Mouse (Mus musculus) stomach, embryonic 16.5 days (tissue): ENCODE results near the gene Nup210. TPM values are rescaled to one million over a fixed set of nuclear protein-coding genes. Genes with fewer than 3 reads are reported as not detected.
A peak's percentile ranks its signal among the peaks of the same experiment; 100 is the strongest.

Experiments
- ATAC-seq: fragments of 200-750 bp; cut with Nextera tagmentation; 2 replicates; pipeline ENCODE4 v1.8.0; 2017; ENCODE audit warnings: moderate number of reproducible peaks, moderate TSS enrichment; ENCODE audit not compliant: insufficient read depth, low FRiP score
- H3K27ac ChIP-seq: fragments of 300-500 bp; sonication (generic); 2 replicates; pipeline ENCODE4 v1.5.1; 2014; ENCODE audit warnings: low read length
- H3K27me3 ChIP-seq: fragments of 300-500 bp; sonication (generic); 2 replicates; pipeline ENCODE4 v1.6.1; 2014; ENCODE audit warnings: low read length, control low read depth, mixed read lengths; ENCODE audit not compliant: control insufficient read depth, insufficient read depth
- H3K36me3 ChIP-seq: fragments of 300-500 bp; sonication (generic); 2 replicates; pipeline ENCODE4 v1.6.1; 2014; ENCODE audit warnings: low read length; ENCODE audit not compliant: control insufficient read depth, insufficient read depth
- H3K4me1 ChIP-seq: fragments of 300-500 bp; sonication (generic); 2 replicates; pipeline ENCODE4 v1.6.1; 2014; ENCODE audit warnings: low read length, control low read depth, mixed read lengths; ENCODE audit not compliant: control insufficient read depth, insufficient read depth
- H3K4me2 ChIP-seq: fragments of 300-500 bp; sonication (generic); 2 replicates; pipeline ENCODE4 v1.6.1; 2014; ENCODE audit warnings: low read depth, low read length, mixed read lengths
- H3K4me3 ChIP-seq: fragments of 300-500 bp; sonication (generic); replicated peaks from 2 replicates; pipeline ENCODE4 v1.5.1; 2014; ENCODE audit warnings: mild to moderate bottlenecking, low read length
- H3K9ac ChIP-seq: fragments of 300-500 bp; sonication (generic); 2 replicates; pipeline ENCODE4 v1.6.1; 2014; ENCODE audit warnings: low read length
- H3K9me3 ChIP-seq: fragments of 300-500 bp; sonication (generic); replicated peaks from 2 replicates; pipeline ENCODE4 v1.6.1; 2016; ENCODE audit warnings: low read length, control low read depth; ENCODE audit not compliant: control insufficient read depth
- WGBS: fragments of 180-500 bp; shearing (Covaris S2); extraction: QIAGEN DNeasy Blood & Tissue Kit; methylation state at CpG from one replicate; pipeline ENCODE4 v1.1.7; 2014; 5-methylcytosine and 5-hydroxymethylcytosine counted together
- polyA plus RNA-seq: library from polyadenylated mRNA; unstranded; fragments of >200 nt; fragmentation: Nextera tagmentation; extraction: Ambion mirVana; gene quantifications from 2 replicates; pipeline ENCODE4 v1.2.1, GENCODE M21; 2015

Gene Nup210
- polyA plus RNA-seq, 1 experiment from 2014 or later: 12.9 TPM

- H3K4me2 ChIP-seq: peak overlapping the region; percentile 15; the same call in 1 of the 2 replicates
- H3K9ac ChIP-seq: peak overlapping the region; percentile 48
- 77% methylated on average over 9 of the region's 9 CpGs for WGBS
- no peak overlapping the region for H3K4me3 ChIP-seq
- H3K9me3 ChIP-seq: no peaks in the 10 kb centered on the region
- peaks cover 22% of the 10 kb centered on the region for H3K4me1 ChIP-seq
- no peaks in the 10 kb centered on the region for H3K36me3 ChIP-seq
- no peaks in the 10 kb centered on the region for H3K27me3 ChIP-seq
- no peak overlapping the region for H3K27ac ChIP-seq
- no peak for ATAC-seq
These were observed 42.4 kb upstream of the Nup210 start for GRCm38 (mm10) chr6:91159047-91159446.

- Histone ChIP-seq H3K4me3 (peak overlapping the region; percentile 74), H3K4me2 (peak overlapping the region; percentile 80), H3K27me3 (no peaks in the 10 kb centered on the region), H3K9ac (peak overlapping the region; percentile 84), H3K9me3 (no peaks in the 10 kb centered on the region), H3K36me3 (no peaks in the 10 kb centered on the region), H3K4me1 (peaks cover 25% of the 10 kb centered on the region), H3K27ac (peak overlapping the region; percentile 23; the same call in 1 of the 2 replicates)
- WGBS: 29% methylated on average over 6 of the region's 6 CpGs
- ATAC-seq: no peak
These were observed 40.6 kb upstream of the Nup210 start for GRCm38 (mm10) chr6:91157237-91157570.

- Histone ChIP-seq H3K27ac (peak within 1 kb of the TSS; percentile 50), H3K4me1 (peaks cover 25% of the 10 kb centered on the region), H3K9ac (peak within 1 kb of the TSS; percentile 84), H3K36me3 (no peaks in the 10 kb centered on the region), H3K27me3 (no peaks in the 10 kb centered on the region), H3K4me2 (peak within 1 kb of the TSS; percentile 80), H3K4me3 (peak within 1 kb of the TSS; percentile 74), H3K9me3 (no peaks in the 10 kb centered on the region)
- under 1% methylated on average over 41 of the region's 42 CpGs for WGBS
- ATAC-seq: peak; percentile 97
These were observed 40.1 kb upstream of the Nup210 start, which contains the start of gene Hdac11 for GRCm38 (mm10) chr6:91156554-91157236. Hdac11 (plus strand) TSS chr6:91156665.

- H3K9me3 ChIP-seq: no peaks in the 10 kb centered on the region
- peaks cover 25% of the 10 kb centered on the region for H3K4me1 ChIP-seq
- 21% methylated on average over 4 of the region's 4 CpGs for WGBS
- peak overlapping the region; percentile 80 for H3K4me2 ChIP-seq
- H3K9ac ChIP-seq: peak overlapping the region; percentile 29; the same call in 1 of the 2 replicates
- no peaks in the 10 kb centered on the region for H3K36me3 ChIP-seq
- peak overlapping the region; percentile 74 for H3K4me3 ChIP-seq
- no peaks in the 10 kb centered on the region for H3K27me3 ChIP-seq
- no peak overlapping the region for H3K27ac ChIP-seq
- ATAC-seq: no peak
These were observed 39.4 kb upstream of the Nup210 start for GRCm38 (mm10) chr6:91156062-91156461.

- Histone ChIP-seq H3K4me2 (no peak overlapping the region), H3K27ac (no peak overlapping the region), H3K36me3 (no peaks in the 10 kb centered on the region), H3K9me3 (no peaks in the 10 kb centered on the region), H3K4me1 (peaks cover 25% of the 10 kb centered on the region), H3K27me3 (no peaks in the 10 kb centered on the region), H3K9ac (no peak overlapping the region), H3K4me3 (no peak overlapping the region)
- WGBS: 57% methylated on average over 3 of the region's 3 CpGs
- ATAC-seq: no peak
These were observed 38.7 kb upstream of the Nup210 start for GRCm38 (mm10) chr6:91155286-91155685.

- H3K27me3 ChIP-seq: no peaks in the 10 kb centered on the region
- ATAC-seq: no peak
- WGBS: 39% methylated on average over 4 of the region's 4 CpGs
These were observed 38.1 kb upstream of the Nup210 start for GRCm38 (mm10) chr6:91154685-91155084.

GRCm38 (mm10) chr6:91153549-91154064 is 37.0 kb upstream of the Nup210 start:
- no peak for ATAC-seq
- Histone ChIP-seq H3K27me3 (no peaks in the 10 kb centered on the region), H3K4me2 (peak overlapping the region; percentile 40; the same call in 1 of the 2 replicates), H3K9me3 (no peaks in the 10 kb centered on the region), H3K36me3 (no peaks in the 10 kb centered on the region), H3K4me3 (peak overlapping the region; percentile 33), H3K4me1 (peaks cover 22% of the 10 kb centered on the region), H3K9ac (0 out of 2 replicates have a peak overlapping the region, but pooled peaks have one; percentile 7), H3K27ac (no peak overlapping the region)
- 3% methylated on average over 10 of the region's 10 CpGs for WGBS

More at GRCm38 (mm10) chr6:91154685-91155084, 38.1 kb upstream of the Nup210 start:
- no peak overlapping the region for H3K9ac ChIP-seq
- no peaks in the 10 kb centered on the region for H3K9me3 ChIP-seq
- peaks cover 25% of the 10 kb centered on the region for H3K4me1 ChIP-seq
- no peak overlapping the region for H3K27ac ChIP-seq
- H3K4me2 ChIP-seq: no peak overlapping the region
- no peak overlapping the region for H3K4me3 ChIP-seq
- H3K36me3 ChIP-seq: no peaks in the 10 kb centered on the region

- 29% methylated on average over 7 of the region's 7 CpGs for WGBS
- H3K4me3 ChIP-seq: no peak overlapping the region
- H3K27me3 ChIP-seq: no peaks in the 10 kb centered on the region
- H3K36me3 ChIP-seq: no peaks in the 10 kb centered on the region
- 0 out of 2 replicates have a peak overlapping the region, but pooled peaks have one; percentile 7 for H3K9ac ChIP-seq
- H3K27ac ChIP-seq: no peak overlapping the region
- no peak for ATAC-seq
- no peaks in the 10 kb centered on the region for H3K9me3 ChIP-seq
- peak overlapping the region; percentile 40; the same call in 1 of the 2 replicates for H3K4me2 ChIP-seq
- peaks cover 22% of the 10 kb centered on the region for H3K4me1 ChIP-seq
These were observed 36.4 kb upstream of the Nup210 start for GRCm38 (mm10) chr6:91152892-91153548.

- H3K4me3 ChIP-seq: no peak overlapping the region
- ATAC-seq: no peak
- WGBS: 68% methylated on average over 2 of the region's 2 CpGs
- no peak overlapping the region for H3K4me2 ChIP-seq
- no peaks in the 10 kb centered on the region for H3K36me3 ChIP-seq
- no peaks in the 10 kb centered on the region for H3K9me3 ChIP-seq
- H3K9ac ChIP-seq: no peak overlapping the region
- no peaks in the 10 kb centered on the region for H3K4me1 ChIP-seq
- H3K27ac ChIP-seq: no peak overlapping the region
- H3K27me3 ChIP-seq: no peaks in the 10 kb centered on the region
These were observed 30.6 kb upstream of the Nup210 start for GRCm38 (mm10) chr6:91147152-91147770.
